Comparison of ENCODE assay signal across 9 mouse cellular contexts in genomic region chr2:26573807-26574206, GRCm38 (mm10). TPM values are rescaled to one million over a fixed set of nuclear protein-coding genes. Genes with fewer than 3 reads are reported as not detected.
A peak's percentile ranks its signal among the peaks of the same experiment; 100 is the strongest.
DNase-seq lines count a peak whose midpoint lies in the region; ATAC-seq lines count a peak whose summit lies in the region.
"Had no signal": no experiment of that assay in that cellular context is flagged by ENCODE, and none has a peak within 500 bp of the region (broad histone marks: within the 10 kb centered on the region; RNA-seq: fewer than 3 reads in every experiment).

No protein-coding gene starts in this region.

- peaks cover 76% of the 10 kb centered on the region for H3K4me1 ChIP-seq in hindbrain, embryonic 10.5 days (replicated peaks)
- peaks cover 29% of the 10 kb centered on the region for H3K4me1 ChIP-seq in hindbrain, embryonic 12.5 days
- H3K4me1 ChIP-seq in midbrain, embryonic 10.5 days, result peaks cover 42% of the 10 kb centered on the region
- H3K4me1 ChIP-seq in midbrain, embryonic 15.5 days, result peaks cover 7% of the 10 kb centered on the region
- H3K4me1 ChIP-seq in hindbrain, embryonic 16.5 days (ENCODE audit: control insufficient read depth, insufficient read depth, low read depth, low read length), result peaks cover 9% of the 10 kb centered on the region; the same call in 1 of the 2 replicates
- peaks cover 26% of the 10 kb centered on the region for H3K4me1 ChIP-seq in stomach, embryonic 16.5 days (ENCODE audit: control insufficient read depth, insufficient read depth, low read length)

- no peak overlapping the region for H3K4me2 ChIP-seq in hindbrain, embryonic 12.5 days (replicated peaks)
- H3K4me2 ChIP-seq in midbrain, embryonic 15.5 days, result no peak overlapping the region
- peak overlapping the region; percentile 21; the same call in 1 of the 2 replicates for H3K4me2 ChIP-seq in hindbrain, embryonic 16.5 days (ENCODE audit: low read length)
- H3K4me2 ChIP-seq in stomach, embryonic 16.5 days (ENCODE audit: low read depth, low read length), result 0 out of 2 replicates have a peak overlapping the region, but pooled peaks have one; percentile 3

- no peaks in the 10 kb centered on the region for H3K9me3 ChIP-seq in hindbrain, embryonic 10.5 days
- no peaks in the 10 kb centered on the region for H3K9me3 ChIP-seq in hindbrain, embryonic 12.5 days (replicated peaks)
- H3K9me3 ChIP-seq in midbrain, embryonic 10.5 days (replicated peaks), result no peaks in the 10 kb centered on the region
- H3K9me3 ChIP-seq in midbrain, embryonic 15.5 days, result no peaks in the 10 kb centered on the region
- no peaks in the 10 kb centered on the region for H3K9me3 ChIP-seq in hindbrain, embryonic 16.5 days (ENCODE audit: control insufficient read depth, low read length)
- H3K9me3 ChIP-seq in stomach, embryonic 16.5 days (replicated peaks; ENCODE audit: control insufficient read depth, low read length), result no peaks in the 10 kb centered on the region

- DNase-seq in hindbrain, embryonic 10.5 days (ENCODE audit: low spot score), result no peak
- no peak for DNase-seq in midbrain, embryonic 10.5 days (ENCODE audit: low spot score)
- DNase-seq in embryo, embryonic 11 days, result no peak

- no peak overlapping the region for H3K9ac ChIP-seq in hindbrain, embryonic 12.5 days
- H3K9ac ChIP-seq in midbrain, embryonic 15.5 days, result no peak overlapping the region
- H3K9ac ChIP-seq in hindbrain, embryonic 16.5 days (ENCODE audit: low read depth, low read length), result no peak overlapping the region
- H3K9ac ChIP-seq in stomach, embryonic 16.5 days (ENCODE audit: low read length), result 0 out of 2 replicates have a peak overlapping the region, but pooled peaks have one; percentile 38

- no peak for ATAC-seq in hindbrain, embryonic 12.5 days (ENCODE audit: low FRiP score)
- ATAC-seq in midbrain, embryonic 15.5 days (replicated peaks), result no peak
- no peak for ATAC-seq in hindbrain, embryonic 16.5 days
- no peak for ATAC-seq in stomach, embryonic 16.5 days (ENCODE audit: insufficient read depth, low FRiP score)

- H3K36me3 ChIP-seq in hindbrain, embryonic 10.5 days, result no peaks in the 10 kb centered on the region
- H3K36me3 ChIP-seq in hindbrain, embryonic 12.5 days, result no peaks in the 10 kb centered on the region
- H3K36me3 ChIP-seq in midbrain, embryonic 10.5 days, result no peaks in the 10 kb centered on the region
- H3K36me3 ChIP-seq in midbrain, embryonic 15.5 days (replicated peaks), result no peaks in the 10 kb centered on the region
- H3K36me3 ChIP-seq in hindbrain, embryonic 16.5 days (ENCODE audit: control insufficient read depth, insufficient read depth, low read length), result no peaks in the 10 kb centered on the region
- H3K36me3 ChIP-seq in stomach, embryonic 16.5 days (ENCODE audit: control insufficient read depth, insufficient read depth, low read length), result no peaks in the 10 kb centered on the region

- no peaks in the 10 kb centered on the region for H3K27me3 ChIP-seq in hindbrain, embryonic 10.5 days (ENCODE audit: insufficient read depth, poor library complexity, severe bottlenecking)
- H3K27me3 ChIP-seq in hindbrain, embryonic 12.5 days, result no peaks in the 10 kb centered on the region
- H3K27me3 ChIP-seq in midbrain, embryonic 10.5 days (ENCODE audit: low read depth, poor library complexity, severe bottlenecking), result no peaks in the 10 kb centered on the region
- H3K27me3 ChIP-seq in midbrain, embryonic 15.5 days (replicated peaks), result no peaks in the 10 kb centered on the region
- H3K27me3 ChIP-seq in hindbrain, embryonic 16.5 days (replicated peaks; ENCODE audit: control insufficient read depth, insufficient read depth, low read length), result no peaks in the 10 kb centered on the region
- H3K27me3 ChIP-seq in stomach, embryonic 16.5 days (ENCODE audit: control insufficient read depth, insufficient read depth, low read length), result no peaks in the 10 kb centered on the region

- H3K4me3 ChIP-seq in hindbrain, embryonic 10.5 days, result no peak overlapping the region
- H3K4me3 ChIP-seq in hindbrain, embryonic 12.5 days, result no peak overlapping the region
- H3K4me3 ChIP-seq in midbrain, embryonic 10.5 days, result no peak overlapping the region
- H3K4me3 ChIP-seq in midbrain, embryonic 15.5 days, result no peak overlapping the region
- no peak overlapping the region for H3K4me3 ChIP-seq in hindbrain, embryonic 16.5 days (ENCODE audit: low read length)
- no peak overlapping the region for H3K4me3 ChIP-seq in stomach, embryonic 16.5 days (replicated peaks; ENCODE audit: low read length)

- peak overlapping the region; percentile 79 for H3K27ac ChIP-seq in hindbrain, embryonic 10.5 days
- H3K27ac ChIP-seq in hindbrain, embryonic 12.5 days, result no peak overlapping the region
- peak overlapping the region; percentile 46 for H3K27ac ChIP-seq in midbrain, embryonic 10.5 days (replicated peaks)
- no peak overlapping the region for H3K27ac ChIP-seq in midbrain, embryonic 15.5 days
- peak overlapping the region; percentile 66 for H3K27ac ChIP-seq in hindbrain, embryonic 16.5 days (ENCODE audit: low read depth, low read length)
- peak overlapping the region; percentile 52 for H3K27ac ChIP-seq in stomach, embryonic 16.5 days (ENCODE audit: low read length)

- 35% methylated on average over 5 of the region's 5 CpGs for WGBS in hindbrain, embryonic 10.5 days
- 28% methylated on average over 5 of the region's 5 CpGs for WGBS in hindbrain, embryonic 12.5 days
- 49% methylated on average over 5 of the region's 5 CpGs for WGBS in midbrain, embryonic 10.5 days
- WGBS in midbrain, embryonic 15.5 days, result 21% methylated on average over 5 of the region's 5 CpGs
- 19% methylated on average over 5 of the region's 5 CpGs for WGBS in hindbrain, embryonic 16.5 days
- 16% methylated on average over 5 of the region's 5 CpGs for WGBS in stomach, embryonic 16.5 days

RNA-seq across cellular contexts. Expression of gene Egfl7, which starts 6.0 kb away (rescaled TPM):
- 78.3 and 101 TPM in 2 replicates for polyA plus RNA-seq in hindbrain, embryonic 10.5 days (2016; fragmentation: Nextera tagmentation; extraction: Ambion mirVana)
- 61.4 and 72.1 TPM in 2 replicates for polyA plus RNA-seq in hindbrain, embryonic 12.5 days (2016; fragmentation: Nextera tagmentation; extraction: Ambion mirVana)
- 68.5 and 85.7 TPM in 2 replicates for polyA plus RNA-seq in midbrain, embryonic 10.5 days (2016; fragmentation: Nextera tagmentation; extraction: Ambion mirVana)
- polyA plus RNA-seq in midbrain, embryonic 15.5 days (2015; fragmentation: Nextera tagmentation; extraction: Ambion mirVana), result 71.8 and 75.7 TPM in 2 replicates
- 75.4 and 76.2 TPM in 2 replicates for polyA plus RNA-seq in hindbrain, embryonic 16.5 days (2015; fragmentation: Nextera tagmentation; extraction: Ambion mirVana)
- 116 and 120 TPM in 2 replicates for polyA plus RNA-seq in stomach, embryonic 16.5 days (2015; fragmentation: Nextera tagmentation; extraction: Ambion mirVana)

RNA-seq across cellular contexts. Expression of gene Gm20532, which starts 12.6 kb away (rescaled TPM):
- polyA plus RNA-seq in hindbrain, embryonic 10.5 days (2016; fragmentation: Nextera tagmentation; extraction: Ambion mirVana), result not detected in 2 replicates
- polyA plus RNA-seq in hindbrain, embryonic 12.5 days (2016; fragmentation: Nextera tagmentation; extraction: Ambion mirVana), result not detected in 2 replicates
- polyA plus RNA-seq in midbrain, embryonic 10.5 days (2016; fragmentation: Nextera tagmentation; extraction: Ambion mirVana), result not detected in 2 replicates
- not detected in 2 replicates for polyA plus RNA-seq in midbrain, embryonic 15.5 days (2015; fragmentation: Nextera tagmentation; extraction: Ambion mirVana)
- not detected in 2 replicates for polyA plus RNA-seq in hindbrain, embryonic 16.5 days (2015; fragmentation: Nextera tagmentation; extraction: Ambion mirVana)
- polyA plus RNA-seq in stomach, embryonic 16.5 days (2015; fragmentation: Nextera tagmentation; extraction: Ambion mirVana), result not detected in 2 replicates
- polyA plus RNA-seq: spleen, adult 2 months; urinary bladder, adult 2 months had no signal

RNA-seq across cellular contexts. Expression of gene Agpat2, which starts 30.4 kb away (rescaled TPM):
- 12.3 and 13.5 TPM in 2 replicates for polyA plus RNA-seq in hindbrain, embryonic 10.5 days (2016; fragmentation: Nextera tagmentation; extraction: Ambion mirVana)
- 11.7 and 13.1 TPM in 2 replicates for polyA plus RNA-seq in hindbrain, embryonic 12.5 days (2016; fragmentation: Nextera tagmentation; extraction: Ambion mirVana)
- polyA plus RNA-seq in midbrain, embryonic 10.5 days (2016; fragmentation: Nextera tagmentation; extraction: Ambion mirVana), result 9.0 and 10.6 TPM in 2 replicates
- polyA plus RNA-seq in midbrain, embryonic 15.5 days (2015; fragmentation: Nextera tagmentation; extraction: Ambion mirVana), result 4.6 and 6.7 TPM in 2 replicates
- polyA plus RNA-seq in hindbrain, embryonic 16.5 days (2015; fragmentation: Nextera tagmentation; extraction: Ambion mirVana), result 6.2 and 7.2 TPM in 2 replicates
- polyA plus RNA-seq in stomach, embryonic 16.5 days (2015; fragmentation: Nextera tagmentation; extraction: Ambion mirVana), result 66.8 and 72.1 TPM in 2 replicates

RNA-seq across cellular contexts. Expression of gene Fam69b, which starts 54.5 kb away (rescaled TPM):
- polyA plus RNA-seq in hindbrain, embryonic 10.5 days (2016; fragmentation: Nextera tagmentation; extraction: Ambion mirVana), result 32.8 and 48.5 TPM in 2 replicates
- 70.1 and 73.7 TPM in 2 replicates for polyA plus RNA-seq in hindbrain, embryonic 12.5 days (2016; fragmentation: Nextera tagmentation; extraction: Ambion mirVana)
- 36.4 and 51.4 TPM in 2 replicates for polyA plus RNA-seq in midbrain, embryonic 10.5 days (2016; fragmentation: Nextera tagmentation; extraction: Ambion mirVana)
- polyA plus RNA-seq in midbrain, embryonic 15.5 days (2015; fragmentation: Nextera tagmentation; extraction: Ambion mirVana), result 164 and 168 TPM in 2 replicates
- 153 and 156 TPM in 2 replicates for polyA plus RNA-seq in hindbrain, embryonic 16.5 days (2015; fragmentation: Nextera tagmentation; extraction: Ambion mirVana)
- polyA plus RNA-seq in stomach, embryonic 16.5 days (2015; fragmentation: Nextera tagmentation; extraction: Ambion mirVana), result 23.2 and 27.3 TPM in 2 replicates

RNA-seq across cellular contexts. Expression of gene Notch1, which starts 57.3 kb away (rescaled TPM):
- 39.1 and 46.4 TPM in 2 replicates for polyA plus RNA-seq in hindbrain, embryonic 10.5 days (2016; fragmentation: Nextera tagmentation; extraction: Ambion mirVana)
- 38.0 and 41.0 TPM in 2 replicates for polyA plus RNA-seq in hindbrain, embryonic 12.5 days (2016; fragmentation: Nextera tagmentation; extraction: Ambion mirVana)
- 30.1 and 38.3 TPM in 2 replicates for polyA plus RNA-seq in midbrain, embryonic 10.5 days (2016; fragmentation: Nextera tagmentation; extraction: Ambion mirVana)
- polyA plus RNA-seq in midbrain, embryonic 15.5 days (2015; fragmentation: Nextera tagmentation; extraction: Ambion mirVana), result 15.6 and 17.6 TPM in 2 replicates
- polyA plus RNA-seq in hindbrain, embryonic 16.5 days (2015; fragmentation: Nextera tagmentation; extraction: Ambion mirVana), result 13.3 and 15.1 TPM in 2 replicates
- 14.1 and 15.4 TPM in 2 replicates for polyA plus RNA-seq in stomach, embryonic 16.5 days (2015; fragmentation: Nextera tagmentation; extraction: Ambion mirVana)

Comparison
In these comparisons a context has a peak if more than half of its experiments do, and no peak if none do; other contexts are left out.
1. H3K27ac ChIP-seq: peak in hindbrain, embryonic 10.5 days (single experiment), midbrain, embryonic 10.5 days (single experiment), hindbrain, embryonic 16.5 days (single experiment) and stomach, embryonic 16.5 days (single experiment); none in hindbrain, embryonic 12.5 days (single experiment) and midbrain, embryonic 15.5 days (single experiment).
2. H3K4me2 ChIP-seq: peak in hindbrain, embryonic 16.5 days (single experiment) and stomach, embryonic 16.5 days (single experiment); none in hindbrain, embryonic 12.5 days (single experiment) and midbrain, embryonic 15.5 days (single experiment).